Mouse (Mus musculus): Measurements from ENCODE around the gene Ogfod2. TPM values are rescaled to one million over a fixed set of nuclear protein-coding genes. Genes with fewer than 3 reads are reported as not detected.
A peak's percentile ranks its signal among the peaks of the same experiment; 100 is the strongest.

Gene Ogfod2
- polyA plus RNA-seq, 1 experiment from 2014 or later = 19.8 TPM

GRCm38 (mm10) chr5:124078794-124079416, 33.2 kb upstream of the Ogfod2 start:
- WGBS = 27% methylated on average over 9 of the region's 9 CpGs
- DNase-seq (ENCODE audit: low spot score) (peak; percentile 96), ATAC-seq (peak; percentile 95)
- no peaks in the 10 kb centered on the region for H3K36me3 ChIP-seq (ENCODE audit: control insufficient read depth, insufficient read depth, low read length)
- H3K4me2 ChIP-seq (ENCODE audit: low read length) = peak overlapping the region; percentile 31
- H3K4me1 ChIP-seq (ENCODE audit: control insufficient read depth, insufficient read depth, low read length) = peaks cover 21% of the 10 kb centered on the region
- H3K27me3 ChIP-seq (replicated peaks; ENCODE audit: control insufficient read depth, insufficient read depth, low read length) = no peaks in the 10 kb centered on the region
- no peak overlapping the region for H3K4me3 ChIP-seq (ENCODE audit: low read depth, low read length)
- peak overlapping the region; percentile 91 for H3K27ac ChIP-seq (ENCODE audit: low read depth, low read length)
- H3K9ac ChIP-seq (ENCODE audit: low read length) = peak overlapping the region; percentile 1; the same call in 1 of the 2 replicates
- no peaks in the 10 kb centered on the region for H3K9me3 ChIP-seq (replicated peaks; ENCODE audit: control insufficient read depth, low read length)

DNA sequence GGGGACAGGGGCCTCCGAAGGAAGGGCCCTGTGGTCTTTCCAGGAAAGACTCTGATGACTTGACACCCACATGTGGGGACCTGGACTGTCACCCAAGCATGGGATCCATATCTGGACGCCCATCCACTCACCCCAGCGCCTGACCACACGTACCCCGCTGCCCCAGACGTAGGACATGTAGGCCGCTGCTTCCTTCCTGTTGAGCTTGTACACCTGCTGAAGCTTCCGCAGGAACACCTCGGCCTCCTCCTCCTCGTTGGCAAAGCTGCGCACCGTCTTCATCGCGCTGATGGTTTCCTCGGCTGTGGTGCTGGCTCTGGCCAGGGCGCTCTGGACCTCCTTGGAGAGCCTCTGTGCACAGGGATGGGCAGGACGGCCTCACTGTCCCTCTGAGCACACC, 32.2 kb upstream of the Ogfod2 start:
- Histone ChIP-seq H3K9ac (ENCODE audit: low read length) (no peak overlapping the region), H3K9me3 (replicated peaks; ENCODE audit: control insufficient read depth, low read length) (no peaks in the 10 kb centered on the region), H3K36me3 (ENCODE audit: control insufficient read depth, insufficient read depth, low read length) (no peaks in the 10 kb centered on the region), H3K4me1 (ENCODE audit: control insufficient read depth, insufficient read depth, low read length) (peaks cover 21% of the 10 kb centered on the region), H3K27ac (ENCODE audit: low read depth, low read length) (peak overlapping the region; percentile 91), H3K4me3 (ENCODE audit: low read depth, low read length) (no peak overlapping the region), H3K4me2 (ENCODE audit: low read length) (no peak overlapping the region), H3K27me3 (replicated peaks; ENCODE audit: control insufficient read depth, insufficient read depth, low read length) (no peaks in the 10 kb centered on the region)
- 93% methylated on average over 17 of the region's 17 CpGs for WGBS
- DNase-seq (ENCODE audit: low spot score) (no peak), ATAC-seq (no peak)

- H3K4me1 ChIP-seq (ENCODE audit: control insufficient read depth, insufficient read depth, low read length) = peaks cover 21% of the 10 kb centered on the region
- no peak overlapping the region for H3K27ac ChIP-seq (ENCODE audit: low read depth, low read length)
- DNase-seq (ENCODE audit: low spot score) (no peak), ATAC-seq (no peak)
- H3K27me3 ChIP-seq (replicated peaks; ENCODE audit: control insufficient read depth, insufficient read depth, low read length) = no peaks in the 10 kb centered on the region
- H3K4me3 ChIP-seq (ENCODE audit: low read depth, low read length) = no peak overlapping the region
- 93% methylated on average over 10 of the region's 10 CpGs for WGBS
- H3K9ac ChIP-seq (ENCODE audit: low read length) = no peak overlapping the region
- H3K4me2 ChIP-seq (ENCODE audit: low read length) = no peak overlapping the region
- H3K36me3 ChIP-seq (ENCODE audit: control insufficient read depth, insufficient read depth, low read length) = no peaks in the 10 kb centered on the region
- H3K9me3 ChIP-seq (replicated peaks; ENCODE audit: control insufficient read depth, low read length) = no peaks in the 10 kb centered on the region
Observed at GRCm38 (mm10) chr5:124082447-124082846, 29.6 kb upstream of the Ogfod2 start.

GRCm38 (mm10) chr5:124082941-124083688, 29.0 kb upstream of the Ogfod2 start:
- no peak for DNase-seq (ENCODE audit: low spot score)
- H3K4me3 ChIP-seq (ENCODE audit: low read depth, low read length) = no peak overlapping the region
- H3K36me3 ChIP-seq (ENCODE audit: control insufficient read depth, insufficient read depth, low read length) = no peaks in the 10 kb centered on the region
- no peak for ATAC-seq
- H3K27ac ChIP-seq (ENCODE audit: low read depth, low read length) = no peak overlapping the region
- 93% methylated on average over 17 of the region's 17 CpGs for WGBS
- H3K9ac ChIP-seq (ENCODE audit: low read length) = no peak overlapping the region
- H3K4me1 ChIP-seq (ENCODE audit: control insufficient read depth, insufficient read depth, low read length) = peaks cover 16% of the 10 kb centered on the region
- H3K9me3 ChIP-seq (replicated peaks; ENCODE audit: control insufficient read depth, low read length) = no peaks in the 10 kb centered on the region
- no peak overlapping the region for H3K4me2 ChIP-seq (ENCODE audit: low read length)
- no peaks in the 10 kb centered on the region for H3K27me3 ChIP-seq (replicated peaks; ENCODE audit: control insufficient read depth, insufficient read depth, low read length)

DNA sequence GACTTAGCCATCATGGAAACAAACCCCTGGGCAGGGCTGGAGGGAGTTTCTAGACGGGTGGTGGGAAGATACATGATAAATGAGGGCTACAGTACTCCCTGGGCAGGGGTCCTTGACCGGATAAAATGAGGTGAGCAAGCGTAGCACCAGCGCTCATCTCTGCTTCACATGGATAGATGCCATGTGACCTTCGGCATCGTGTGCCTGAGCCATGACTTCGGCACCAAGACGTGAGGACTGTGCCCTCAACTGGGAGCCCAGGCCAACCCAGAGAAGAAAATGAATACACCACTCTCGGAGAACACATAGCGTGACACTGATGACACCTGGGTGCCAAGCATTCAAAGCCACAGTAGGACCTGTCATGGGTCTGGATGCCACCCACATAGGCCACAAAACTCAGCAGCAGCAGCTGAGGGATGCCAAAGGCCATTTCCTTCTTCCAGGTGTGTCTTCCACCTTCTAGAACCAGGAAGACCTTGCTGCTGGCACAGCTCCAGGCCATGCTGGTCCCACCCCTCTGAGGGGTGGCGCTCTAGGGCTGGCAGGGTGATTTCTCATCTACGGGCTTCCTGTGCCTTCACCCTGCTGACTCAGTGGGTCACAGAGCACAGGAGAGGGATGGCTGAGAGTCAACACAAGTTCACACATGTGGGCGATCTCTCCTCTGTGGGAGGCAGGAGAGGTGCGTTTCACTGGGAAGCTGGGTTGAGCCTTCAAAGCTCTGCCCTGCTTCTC, 28.1 kb upstream of the Ogfod2 start:
- H3K9ac ChIP-seq (ENCODE audit: low read length) = no peak overlapping the region
- H3K4me2 ChIP-seq (ENCODE audit: low read length) = no peak overlapping the region
- WGBS = 88% methylated on average over 14 of the region's 14 CpGs
- no peak for ATAC-seq
- H3K27ac ChIP-seq (ENCODE audit: low read depth, low read length) = no peak overlapping the region
- H3K9me3 ChIP-seq (replicated peaks; ENCODE audit: control insufficient read depth, low read length) = no peaks in the 10 kb centered on the region
- H3K4me3 ChIP-seq (ENCODE audit: low read depth, low read length) = no peak overlapping the region
- H3K27me3 ChIP-seq (replicated peaks; ENCODE audit: control insufficient read depth, insufficient read depth, low read length) = no peaks in the 10 kb centered on the region
- peaks cover 9% of the 10 kb centered on the region for H3K4me1 ChIP-seq (ENCODE audit: control insufficient read depth, insufficient read depth, low read length)
- DNase-seq (ENCODE audit: low spot score) = no peak
- H3K36me3 ChIP-seq (ENCODE audit: control insufficient read depth, insufficient read depth, low read length) = no peaks in the 10 kb centered on the region

- no peak overlapping the region for H3K27ac ChIP-seq (ENCODE audit: low read depth, low read length)
- H3K27me3 ChIP-seq (replicated peaks; ENCODE audit: control insufficient read depth, insufficient read depth, low read length) = no peaks in the 10 kb centered on the region
- DNase-seq (ENCODE audit: low spot score) (peak; percentile 87), ATAC-seq (peak; percentile 80)
- H3K4me2 ChIP-seq (ENCODE audit: low read length) = no peak overlapping the region
- no peaks in the 10 kb centered on the region for H3K9me3 ChIP-seq (replicated peaks; ENCODE audit: control insufficient read depth, low read length)
- no peak overlapping the region for H3K4me3 ChIP-seq (ENCODE audit: low read depth, low read length)
- H3K36me3 ChIP-seq (ENCODE audit: control insufficient read depth, insufficient read depth, low read length) = no peaks in the 10 kb centered on the region
- H3K4me1 ChIP-seq (ENCODE audit: control insufficient read depth, insufficient read depth, low read length) = peaks cover 3% of the 10 kb centered on the region
- 41% methylated on average over 11 of the region's 11 CpGs for WGBS
- H3K9ac ChIP-seq (ENCODE audit: low read length) = no peak overlapping the region
Observed at GRCm38 (mm10) chr5:124084588-124085173, 27.4 kb upstream of the Ogfod2 start.

DNA sequence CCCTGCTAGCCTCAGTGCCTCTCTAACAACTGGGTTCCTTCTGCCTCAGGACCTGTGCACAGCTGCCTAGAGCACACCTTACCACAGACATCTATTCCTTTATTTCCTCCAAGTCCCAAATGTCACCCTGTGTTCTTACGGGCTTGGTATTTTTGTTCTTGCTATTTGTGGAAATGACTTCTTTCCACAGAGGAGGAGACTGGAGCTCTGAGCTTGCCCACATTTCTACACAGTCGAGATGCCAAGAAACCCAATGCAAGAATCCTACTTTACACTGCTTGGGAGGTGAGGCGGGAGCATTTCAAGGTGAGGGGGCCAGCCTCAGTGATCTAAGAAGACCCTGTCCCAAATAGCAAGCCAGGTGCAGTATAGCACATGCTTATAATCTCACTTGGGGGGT, 26.6 kb upstream of the Ogfod2 start:
- no peak overlapping the region for H3K4me3 ChIP-seq (ENCODE audit: low read depth, low read length)
- H3K4me2 ChIP-seq (ENCODE audit: low read length) = no peak overlapping the region
- no peaks in the 10 kb centered on the region for H3K36me3 ChIP-seq (ENCODE audit: control insufficient read depth, insufficient read depth, low read length)
- ATAC-seq = no peak
- no peak overlapping the region for H3K27ac ChIP-seq (ENCODE audit: low read depth, low read length)
- DNase-seq (ENCODE audit: low spot score) = no peak
- no peaks in the 10 kb centered on the region for H3K4me1 ChIP-seq (ENCODE audit: control insufficient read depth, insufficient read depth, low read length)
- H3K9me3 ChIP-seq (replicated peaks; ENCODE audit: control insufficient read depth, low read length) = no peaks in the 10 kb centered on the region
- no peaks in the 10 kb centered on the region for H3K27me3 ChIP-seq (replicated peaks; ENCODE audit: control insufficient read depth, insufficient read depth, low read length)
- WGBS = 77% methylated on average over 3 of the region's 3 CpGs
- no peak overlapping the region for H3K9ac ChIP-seq (ENCODE audit: low read length)

DNA sequence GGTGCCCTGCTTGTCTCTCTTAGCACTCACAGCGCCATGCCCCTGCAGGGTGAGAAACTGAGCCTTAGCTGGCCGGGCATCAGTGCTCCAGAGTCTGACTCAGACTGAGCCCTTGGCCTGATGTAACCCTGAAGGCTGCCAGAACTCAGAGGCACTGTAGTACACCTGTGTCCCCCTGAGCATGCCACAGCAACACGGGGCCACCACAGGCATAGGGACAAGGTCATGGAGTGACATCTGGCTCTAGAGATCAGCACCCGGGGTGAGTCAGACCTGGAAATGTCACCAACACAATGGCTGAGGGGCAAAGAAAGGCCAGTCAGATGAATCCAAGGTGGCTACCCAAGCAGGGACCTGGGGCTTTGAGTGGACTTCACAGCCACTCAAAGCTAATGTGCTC, 25.2 kb upstream of the Ogfod2 start:
- DNase-seq (ENCODE audit: low spot score) (no peak), ATAC-seq (no peak)
- WGBS = 85% methylated on average over 4 of the region's 4 CpGs
- Histone ChIP-seq H3K27me3 (replicated peaks; ENCODE audit: control insufficient read depth, insufficient read depth, low read length) (no peaks in the 10 kb centered on the region), H3K36me3 (ENCODE audit: control insufficient read depth, insufficient read depth, low read length) (no peaks in the 10 kb centered on the region), H3K9me3 (replicated peaks; ENCODE audit: control insufficient read depth, low read length) (no peaks in the 10 kb centered on the region), H3K4me3 (ENCODE audit: low read depth, low read length) (no peak overlapping the region), H3K4me1 (ENCODE audit: control insufficient read depth, insufficient read depth, low read length) (no peaks in the 10 kb centered on the region), H3K9ac (ENCODE audit: low read length) (no peak overlapping the region), H3K4me2 (ENCODE audit: low read length) (no peak overlapping the region), H3K27ac (ENCODE audit: low read depth, low read length) (no peak overlapping the region)

Measured in forebrain, embryonic 14.5 days (tissue).